Mouse (Mus musculus): Measurements from ENCODE around the gene Spns2.
"Not testable (repeated sequence)": the region's sequence is repeated elsewhere in the genome, so short reads cannot be mapped to it uniquely, and the experiment has no call there.

Spns2 gene

DNA sequence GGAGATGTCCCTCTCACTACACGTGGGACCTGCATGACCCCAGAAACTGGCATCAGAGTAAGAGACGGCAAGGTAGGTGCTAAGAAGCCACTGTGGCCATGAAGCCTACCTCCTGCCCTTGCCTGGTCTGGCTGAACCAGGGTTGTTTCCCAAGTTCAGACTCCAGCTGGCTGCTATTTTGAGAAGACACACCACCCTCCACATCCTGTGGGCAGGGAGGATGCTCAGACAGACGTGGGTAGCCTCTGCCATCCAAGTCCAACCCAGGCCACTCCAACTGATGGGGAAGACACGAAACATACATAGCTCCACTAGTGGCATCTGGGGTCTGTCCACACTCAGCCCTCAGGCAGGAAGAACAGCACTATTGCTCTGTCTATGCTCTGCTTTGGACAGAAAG, 19.7 kb downstream of the Spns2 start:
- no peak for DNase-seq

DNA sequence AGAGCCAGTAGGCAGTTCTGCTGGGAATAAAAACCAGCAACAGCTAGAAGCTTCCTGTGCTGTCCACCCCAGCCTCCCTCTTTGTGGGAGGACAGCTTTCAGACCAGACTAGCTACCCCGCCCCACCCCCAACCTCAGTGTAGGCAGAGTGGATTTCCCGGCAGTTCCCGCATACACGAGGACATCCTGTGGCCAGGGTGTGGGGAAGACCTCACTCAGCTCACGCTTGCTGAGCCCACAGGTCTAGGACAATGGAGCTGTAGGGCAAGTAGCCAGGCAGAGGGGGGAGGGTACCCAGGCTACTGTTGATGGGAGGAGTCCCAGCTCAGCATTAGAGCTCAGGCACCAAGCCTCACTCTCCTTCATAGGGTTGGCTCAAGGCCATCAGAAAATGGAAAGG, 20.5 kb downstream of the Spns2 start:
- no peak for DNase-seq

DNA sequence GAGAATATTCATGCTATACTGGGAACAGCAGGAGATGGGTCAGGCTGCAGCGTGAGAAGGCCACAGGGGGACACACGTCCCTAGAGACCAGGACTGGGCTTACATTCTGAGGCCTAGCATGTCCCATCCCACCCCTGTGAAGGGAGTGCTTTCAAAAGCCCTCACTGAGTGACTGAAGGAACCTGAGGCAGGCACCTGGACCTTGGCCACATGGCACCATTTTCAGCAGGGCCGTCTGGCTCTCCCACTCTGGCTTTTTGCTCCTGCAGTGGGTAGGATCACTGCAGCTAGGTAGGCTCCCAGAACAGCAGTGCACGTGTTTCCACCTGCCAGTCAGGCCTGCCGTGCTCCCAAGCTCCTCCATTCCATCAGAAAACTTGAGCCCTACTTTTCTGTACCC, 21.2 kb downstream of the Spns2 start:
- no peak for DNase-seq

DNA sequence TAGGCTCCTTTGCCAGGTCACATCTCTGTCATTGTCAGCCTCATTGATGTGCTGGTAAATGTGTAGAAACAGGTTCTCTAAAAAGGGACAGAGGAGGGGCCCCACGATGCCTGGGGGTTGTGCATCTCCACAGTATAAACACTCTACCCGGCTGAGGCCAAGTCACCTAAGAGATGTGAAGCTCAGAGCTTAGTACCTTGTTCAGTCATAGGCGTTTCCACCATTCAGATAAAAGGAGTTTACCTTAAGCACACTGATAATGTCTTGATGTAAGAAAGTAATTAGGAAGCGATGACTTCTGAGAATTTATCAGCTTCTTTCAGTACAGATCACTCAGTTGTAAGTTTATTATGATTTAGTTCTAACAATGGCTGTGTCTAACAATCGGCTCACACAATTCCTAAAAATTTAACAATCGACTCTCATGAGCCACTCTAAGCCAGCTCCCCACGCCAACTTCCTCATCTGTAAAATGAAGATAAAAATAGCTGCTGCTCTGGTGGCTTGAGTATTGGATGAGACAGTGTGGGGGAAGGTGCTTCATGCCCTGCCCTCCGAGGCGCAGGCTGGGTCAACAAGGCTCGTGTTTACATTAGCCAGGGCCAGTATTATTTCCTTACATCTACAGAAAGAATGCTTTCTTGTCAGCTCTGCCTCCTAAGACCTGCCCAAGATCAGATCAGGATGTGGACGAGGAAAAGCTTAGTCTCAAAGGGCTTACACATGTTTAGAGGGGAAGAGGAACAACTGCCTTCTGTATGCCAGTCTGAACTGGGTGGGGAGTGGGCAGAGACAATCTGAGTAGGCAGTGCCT, 22.8 kb downstream of the Spns2 start:
- no peak for DNase-seq

DNA sequence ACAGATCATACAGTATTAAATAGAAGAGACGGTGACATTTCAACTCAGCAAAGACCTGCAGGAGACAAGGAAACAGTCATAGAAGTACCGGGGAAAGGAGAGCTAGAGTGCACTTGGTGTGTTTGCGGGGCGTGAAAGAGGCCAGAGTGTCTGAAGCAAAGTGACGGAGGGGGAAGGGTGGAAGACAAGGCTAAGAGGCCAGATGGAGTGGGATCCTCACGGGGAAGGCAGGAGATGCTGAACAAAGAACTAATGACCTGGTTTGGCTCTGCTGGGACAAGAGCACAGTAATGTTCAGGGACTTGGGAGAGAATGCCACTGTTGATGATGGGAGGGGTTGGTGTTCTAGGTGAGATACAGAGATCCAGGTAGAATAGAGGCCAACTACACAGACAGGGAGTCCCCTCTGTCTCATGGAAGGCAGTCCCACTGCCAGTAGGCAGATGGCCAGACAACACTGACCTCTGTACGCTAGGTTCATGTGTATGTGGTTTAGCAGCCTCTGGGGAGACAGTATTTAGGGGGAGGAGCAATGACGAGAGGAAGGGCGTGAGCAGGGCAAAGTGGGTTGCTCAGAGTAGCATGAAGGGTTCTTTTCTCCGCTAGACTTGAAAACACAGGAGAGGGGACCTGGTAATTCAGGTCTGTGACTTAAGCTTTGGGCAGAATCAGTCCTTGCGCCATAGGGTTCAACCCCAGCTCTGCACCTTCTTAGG, 23.6 kb downstream of the Spns2 start:
- no peak for DNase-seq

DNA sequence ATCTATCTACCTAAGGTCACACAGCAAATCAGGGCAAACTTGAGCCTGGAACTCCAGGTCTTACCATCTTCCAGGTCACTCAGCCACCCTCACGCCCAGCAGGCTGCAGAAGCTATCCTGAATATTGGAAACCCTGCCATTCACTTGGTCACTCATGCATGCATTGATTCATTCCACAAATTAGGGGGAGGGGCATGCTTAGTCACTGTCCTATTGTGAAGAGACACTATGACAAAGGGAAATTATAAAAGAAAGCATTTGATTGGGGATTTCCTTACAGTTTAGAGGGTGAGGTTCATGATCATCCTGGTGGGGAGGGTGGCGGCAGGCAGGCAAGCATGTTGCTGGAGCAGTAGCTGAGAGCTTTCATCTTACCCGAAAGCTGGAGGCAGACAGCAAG, 24.9 kb downstream of the Spns2 start:
- DNase-seq, result no peak

DNA sequence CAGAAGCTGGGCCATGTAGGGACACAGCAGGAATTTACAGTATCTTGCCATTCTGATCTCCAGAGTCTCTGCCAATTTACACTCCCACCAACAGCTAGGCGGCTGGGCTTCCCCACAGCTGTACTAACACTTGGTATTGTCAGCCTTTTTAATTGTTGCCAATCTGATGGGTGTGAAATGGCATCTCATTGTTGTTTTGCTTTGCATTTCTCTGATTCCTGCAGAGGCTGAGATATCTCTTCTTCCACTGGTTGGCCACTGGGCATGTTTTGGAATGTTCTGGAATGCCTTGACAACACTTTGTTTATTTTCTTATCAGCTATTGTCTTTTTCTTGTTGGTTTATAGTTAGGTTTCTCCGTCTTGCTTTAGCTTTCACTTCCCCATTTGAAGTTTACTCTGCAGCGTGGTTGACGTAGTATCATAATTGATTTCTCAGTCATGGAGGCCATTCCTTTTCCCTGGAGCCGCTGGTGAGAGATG, 28.2 kb downstream of the Spns2 start:
- DNase-seq, result no peak

DNA sequence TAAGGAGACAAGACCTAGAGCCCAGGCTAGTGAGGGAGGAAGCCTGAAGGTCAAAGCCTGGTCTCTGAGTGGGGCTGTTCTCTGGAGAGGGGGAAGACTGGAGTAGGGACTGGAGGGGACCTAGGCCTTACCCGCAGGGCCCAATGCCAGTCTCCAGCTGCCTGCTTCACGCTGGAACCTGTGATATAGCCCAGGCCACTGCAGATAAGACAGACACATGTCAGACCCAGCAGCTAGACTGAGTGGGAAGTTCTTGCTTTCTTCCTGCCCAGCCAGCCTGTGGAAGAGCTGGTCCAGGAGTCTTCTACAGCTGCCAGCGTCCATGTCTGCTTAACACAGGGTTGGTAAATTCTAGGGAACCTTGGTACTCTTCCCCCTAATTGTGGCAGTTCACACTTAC, 31.2 kb downstream of the Spns2 start:
- no peak for DNase-seq

DNA sequence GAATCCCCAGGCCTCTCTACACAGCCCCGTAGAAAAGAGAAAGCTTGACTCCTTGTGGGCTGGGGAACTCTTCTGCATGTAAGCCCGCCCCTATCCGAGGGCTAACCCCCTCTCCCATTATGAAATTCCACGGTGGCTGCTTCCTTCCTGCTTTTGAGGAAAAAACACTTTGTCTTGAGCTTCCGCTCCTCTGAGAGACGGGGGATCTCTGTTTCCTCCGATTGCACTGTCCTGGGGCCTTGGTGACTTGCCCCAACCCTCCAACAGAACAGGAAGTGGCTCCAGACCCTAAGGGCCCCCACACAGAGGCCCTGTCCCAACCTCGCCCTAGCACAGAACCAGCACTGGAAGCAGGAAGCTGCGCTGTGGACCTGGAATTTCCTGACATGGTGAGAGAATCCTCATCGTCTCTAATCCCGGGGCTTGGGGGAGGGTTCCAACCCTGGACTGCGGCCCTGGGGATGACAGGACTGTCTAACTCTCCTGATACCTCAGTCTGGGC, 31.7 kb downstream of the Spns2 start:
- DNase-seq, result no peak

DNA sequence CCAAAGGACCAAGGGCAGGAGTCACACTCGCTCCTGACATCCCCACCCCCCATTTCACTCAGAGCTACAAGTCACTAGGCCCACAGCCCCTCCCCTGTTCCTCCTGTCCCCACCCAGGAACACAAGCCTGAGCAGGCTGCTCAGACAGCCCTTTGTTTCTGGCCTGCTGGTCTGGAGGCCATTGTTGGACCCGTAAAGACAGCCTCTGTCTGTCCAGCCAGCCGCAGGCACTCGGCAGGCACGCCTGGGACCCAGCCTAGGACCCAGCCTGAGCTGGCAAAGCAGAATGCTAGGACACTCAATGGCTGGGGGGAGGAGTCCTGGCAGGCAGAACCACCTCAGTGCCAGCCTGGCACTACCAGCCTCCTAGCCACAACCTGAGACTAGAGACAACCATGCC, 34.0 kb downstream of the Spns2 start:
- DNase-seq, result peak in 1 of 2 experiments; percentile 48

DNA sequence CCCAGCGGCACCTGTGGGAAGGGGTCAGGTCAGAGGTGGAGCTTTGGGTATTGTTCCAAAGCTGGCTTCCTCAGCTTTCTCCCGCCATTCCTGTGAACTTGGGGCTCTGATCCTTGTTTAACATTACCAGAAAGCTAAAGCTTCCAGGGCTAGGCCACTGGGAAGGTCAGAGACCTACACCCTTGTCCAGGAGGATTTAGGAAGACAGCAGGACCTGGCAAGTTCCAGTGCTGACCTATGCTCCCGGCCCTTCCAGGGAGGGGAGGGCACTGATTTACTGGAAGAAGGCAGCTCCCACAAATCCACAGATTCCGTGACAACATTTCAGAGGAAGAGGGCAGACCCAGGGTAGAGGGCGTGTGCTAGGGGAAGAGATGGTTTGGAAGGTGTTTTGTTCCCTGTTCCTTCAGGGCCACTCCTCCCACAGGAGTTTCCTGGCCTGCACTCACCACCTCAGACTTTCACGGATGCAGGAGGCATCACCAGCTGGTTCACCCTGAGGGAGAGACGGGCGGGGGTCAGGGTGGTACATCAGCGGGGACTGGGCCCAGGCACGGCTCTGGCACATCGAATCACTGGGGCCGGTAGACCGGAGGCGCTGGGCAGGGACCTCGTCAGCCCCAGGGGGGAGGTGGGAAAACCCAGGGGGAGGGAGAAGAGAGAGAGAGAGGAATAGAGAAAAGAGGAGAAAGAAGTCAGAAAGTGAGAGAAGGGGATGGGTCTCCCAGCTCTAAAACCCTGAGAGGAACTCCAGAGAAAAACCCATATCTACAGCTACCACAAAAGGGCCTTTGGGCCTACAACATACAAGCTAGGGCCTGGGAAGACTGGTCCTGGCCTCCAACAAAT, 36.4 kb downstream of the Spns2 start:
- DNase-seq, result no peak

DNA sequence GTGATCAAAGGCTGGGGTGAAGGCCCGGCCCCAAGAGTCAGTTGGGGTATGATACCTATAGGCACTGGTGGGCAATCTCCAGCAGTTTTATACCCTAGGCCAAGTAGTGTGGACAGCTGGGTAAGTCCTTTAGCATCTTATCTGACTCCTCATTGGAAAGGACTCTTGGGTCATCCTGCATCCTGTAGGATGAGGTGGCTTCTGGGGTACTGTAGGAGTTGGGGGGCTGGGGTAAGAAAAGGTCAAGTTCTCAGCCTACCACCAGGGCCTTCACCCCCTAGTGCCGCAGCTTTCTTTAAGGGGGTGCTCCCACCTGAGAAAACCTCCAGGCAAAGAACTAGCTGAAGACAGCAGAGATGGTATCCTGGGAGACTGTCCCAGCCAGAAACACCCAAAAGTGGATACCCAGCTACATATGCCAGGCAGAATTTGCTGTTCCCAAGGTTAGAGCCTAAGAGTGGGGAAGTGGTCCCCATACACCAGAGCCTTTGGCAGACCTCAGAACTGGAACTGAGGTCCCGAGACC, 37.5 kb downstream of the Spns2 start:
- no peak for DNase-seq

DNA sequence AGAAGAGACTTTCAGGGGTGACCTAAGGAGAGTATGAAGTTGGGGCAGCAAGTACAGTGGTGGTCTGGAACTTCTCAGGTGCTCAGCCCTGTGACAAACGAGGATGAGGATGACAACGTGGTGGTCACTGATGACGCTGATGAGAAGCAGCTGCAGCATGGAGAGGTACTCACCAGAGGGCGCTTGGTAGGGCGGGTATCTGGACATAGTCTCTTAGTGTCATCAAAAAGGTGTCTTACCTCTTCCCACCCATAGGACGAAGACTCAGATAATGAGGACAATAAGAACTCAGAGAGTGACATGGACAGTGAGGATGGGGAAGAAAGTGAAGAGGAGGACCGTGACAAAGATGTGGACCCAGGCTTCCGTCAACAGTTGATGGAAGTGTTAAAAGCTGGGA, 42.2 kb downstream of the Spns2 start:
- no peak for DNase-seq

DNA sequence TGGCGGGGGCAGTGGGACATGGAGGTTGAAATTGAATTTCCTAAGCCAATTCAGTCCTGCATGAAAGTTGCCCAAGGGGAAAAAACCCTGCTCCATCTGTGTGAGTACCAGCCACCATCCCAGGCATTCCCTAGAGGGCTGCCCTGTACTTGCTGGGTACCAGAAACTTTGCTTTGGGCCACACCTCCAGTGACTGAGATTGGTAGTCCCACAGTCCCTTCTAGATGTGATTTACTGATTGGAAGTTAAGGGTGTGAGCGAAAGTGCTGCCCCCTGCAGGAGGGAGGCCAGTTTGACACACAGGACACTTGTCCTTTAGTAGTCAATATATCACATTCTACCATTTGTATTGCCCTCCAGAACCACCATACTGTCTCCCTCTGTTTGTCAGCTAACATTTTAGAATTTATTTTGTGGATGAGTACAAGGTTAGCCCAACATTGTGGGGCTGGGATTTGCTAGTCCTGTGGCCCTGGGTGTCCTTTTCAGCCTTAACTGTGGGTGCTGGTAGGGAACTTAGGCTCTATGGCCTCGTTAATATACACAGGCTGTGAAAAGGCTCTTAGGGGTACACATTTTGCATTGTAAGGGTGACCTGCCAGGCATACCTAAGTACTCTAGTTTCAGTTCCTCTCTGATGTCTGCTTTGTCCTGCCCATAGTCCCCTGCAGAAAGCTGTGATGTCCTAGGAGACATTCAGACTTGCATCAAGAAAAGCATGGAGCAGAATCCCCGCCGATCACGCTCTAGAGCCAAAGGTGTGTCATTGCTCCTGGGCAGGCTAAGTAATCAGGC, 43.2 kb downstream of the Spns2 start:
- peak in 1 of 2 experiments; percentile 41 for DNase-seq

DNA sequence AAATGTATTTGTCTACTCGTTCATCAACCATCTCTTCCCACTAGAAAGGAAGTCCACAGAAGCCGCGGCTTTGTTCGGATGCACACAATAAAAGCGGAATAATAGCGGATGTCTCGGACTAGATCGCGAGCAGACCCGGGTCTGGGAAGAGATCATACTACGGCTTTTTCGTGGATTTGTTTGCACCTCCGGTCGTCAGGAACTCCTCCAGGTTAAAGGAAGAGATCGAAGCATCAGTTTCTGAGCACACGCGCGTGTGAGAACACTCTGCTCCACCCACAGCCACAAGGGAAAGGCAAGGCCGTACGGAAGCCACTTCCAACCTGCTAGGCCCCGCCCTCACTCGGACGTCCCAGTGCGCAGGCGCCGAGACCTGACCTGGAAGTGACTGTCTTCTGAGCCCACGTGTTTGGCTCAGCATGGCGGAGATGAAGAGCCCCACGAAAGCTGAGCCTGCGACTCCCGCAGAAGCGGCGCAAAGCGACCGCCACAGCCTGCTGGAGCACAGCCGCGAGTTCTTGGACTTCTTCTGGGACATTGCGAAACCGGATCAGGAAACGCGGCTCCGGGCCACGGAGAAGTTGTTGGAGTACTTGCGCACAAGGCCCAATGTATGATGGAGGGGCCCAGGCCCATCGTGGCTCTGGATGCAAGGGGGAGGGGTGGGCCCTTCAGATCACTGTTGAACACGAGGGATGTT, 48.6 kb downstream of the Spns2 start, which contains the start of gene Mybbp1a:
Mybbp1a (plus strand) TSS at position 391 of the 700 bp plus-strand sequence.
- peak; percentile 99 for DNase-seq

DNA sequence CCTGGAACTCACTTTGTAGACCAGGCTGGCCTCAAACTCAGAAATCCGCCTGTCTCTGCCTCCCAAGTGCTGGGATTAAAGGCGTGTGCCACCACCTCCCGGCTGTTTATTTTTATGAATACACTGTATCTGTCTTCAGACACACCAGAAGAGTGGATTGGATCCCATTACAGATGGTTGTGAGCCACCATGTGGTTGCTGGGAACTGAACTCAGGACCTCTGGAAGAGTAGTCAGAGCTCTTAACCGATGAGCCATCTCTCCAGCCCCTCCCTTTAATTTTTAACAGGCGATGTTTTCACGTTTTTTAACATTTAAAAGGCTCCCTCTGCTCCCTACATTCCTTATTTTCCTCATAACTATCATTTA, 49.1 kb downstream of the Spns2 start:
- not testable (repeated sequence) for DNase-seq

DNA sequence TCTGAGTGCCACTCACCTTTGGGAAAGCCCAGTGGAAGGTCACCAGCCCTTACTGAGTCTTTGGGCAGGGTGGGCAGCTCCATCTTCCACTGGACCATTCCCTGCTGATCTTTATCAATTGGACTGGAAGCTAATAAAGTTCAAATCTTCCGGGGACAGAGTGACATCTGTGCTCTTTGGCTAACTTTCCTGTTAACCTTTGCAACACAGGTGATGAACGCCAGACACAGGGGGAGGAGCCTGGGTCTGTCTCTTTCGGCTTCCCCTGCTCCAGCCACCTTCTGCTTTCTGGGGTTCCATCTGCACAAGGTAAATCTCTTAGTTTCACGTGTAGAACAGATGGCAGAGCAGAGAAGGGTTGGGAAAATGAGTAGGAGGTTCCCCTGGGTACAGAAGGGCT, 51.3 kb downstream of the Spns2 start:
- no peak for DNase-seq

DNA sequence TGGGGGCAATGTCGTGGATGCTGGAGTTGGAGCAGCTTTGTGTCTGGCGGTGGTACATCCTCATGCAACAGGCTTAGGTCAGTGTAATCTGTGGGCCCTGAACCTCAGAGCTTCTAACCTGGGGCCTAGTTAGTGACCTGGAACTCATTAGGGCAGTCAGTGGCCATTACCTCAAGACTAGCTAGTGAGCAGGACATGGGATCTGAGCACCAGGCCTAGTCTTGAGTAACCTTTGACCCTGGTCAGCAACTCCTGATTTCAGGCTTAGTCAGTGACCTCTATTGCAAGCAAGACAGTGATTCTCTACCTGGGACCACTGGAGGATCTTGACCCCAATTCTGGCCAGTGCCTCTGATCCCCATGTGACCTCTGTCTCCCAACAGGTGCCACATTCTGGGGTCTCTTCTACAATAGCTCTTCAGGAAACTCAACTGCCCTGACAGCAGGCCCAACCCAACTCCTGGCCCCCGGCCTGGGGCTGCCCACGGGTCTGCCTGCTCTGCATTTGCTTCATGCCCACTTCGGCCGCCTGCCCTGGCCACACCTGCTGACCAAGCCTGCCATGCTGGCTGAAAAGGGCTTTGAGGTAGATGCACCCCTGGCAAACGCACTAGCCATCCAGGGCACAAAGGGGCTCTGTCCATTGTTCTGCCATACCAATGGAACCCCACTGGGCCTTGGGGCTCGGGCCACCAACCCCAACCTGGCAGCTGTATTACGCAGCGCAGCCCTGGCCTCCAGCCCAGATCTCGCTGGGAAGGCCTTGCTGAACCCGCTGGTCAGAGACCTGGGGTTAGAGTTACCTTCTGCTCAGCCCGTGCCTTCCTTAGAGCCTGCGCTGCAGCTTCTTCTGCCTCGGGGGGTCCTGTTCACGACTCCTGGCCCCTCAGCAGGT, 52.7 kb downstream of the Spns2 start:
- DNase-seq, result no peak

DNA sequence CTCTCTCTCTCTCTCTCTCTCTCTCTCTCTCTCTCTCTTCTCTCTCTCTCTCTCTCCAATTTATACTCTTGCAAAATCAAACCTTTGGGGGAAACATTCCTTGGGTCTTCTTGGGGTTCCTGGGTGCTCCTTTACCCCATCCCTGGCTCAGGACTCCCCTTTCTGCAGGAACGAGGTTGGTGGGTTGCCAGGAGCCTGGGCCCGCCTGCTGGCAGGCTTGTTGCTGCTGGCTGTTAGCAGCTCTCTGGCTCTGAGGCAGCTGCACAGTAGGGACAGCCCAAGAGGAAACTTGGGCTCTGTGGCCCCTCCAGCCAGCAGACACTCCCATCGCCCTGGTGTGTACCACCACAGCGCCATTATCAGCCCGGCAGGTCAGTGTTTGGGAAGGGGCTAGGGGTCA, 53.4 kb downstream of the Spns2 start:
- DNase-seq, result no peak

DNA sequence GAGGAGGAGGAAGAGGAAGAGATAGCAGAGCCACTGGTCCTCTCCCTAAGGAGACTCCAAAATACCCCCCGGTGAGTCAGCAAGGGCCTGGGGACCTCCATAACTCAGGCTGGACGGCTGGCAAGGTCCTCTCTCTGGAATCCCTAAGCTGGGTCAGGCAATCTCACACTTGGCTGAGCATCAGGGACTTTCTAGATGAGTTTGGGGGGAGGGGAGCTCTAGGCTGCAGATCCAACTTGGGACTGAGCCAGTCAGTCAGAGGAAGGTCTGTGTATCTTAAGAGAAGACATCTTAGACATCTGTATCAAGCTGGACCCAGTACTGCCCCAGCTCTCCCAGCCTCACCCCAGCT, 54.0 kb downstream of the Spns2 start:
- no peak for DNase-seq
